Mouse (Mus musculus) heart, postnatal 4 days (tissue): ENCODE data around the gene Zfp72. TPM values are rescaled to one million over a fixed set of nuclear protein-coding genes. Genes with fewer than 3 reads are reported as not detected.

Experiments used
- DNase-seq: peaks from one replicate; pipeline ENCODE4 v3.0.0; 2021
- microRNA-seq, 2 experiments: library from miRNA; unstranded; fragments of <30 nt; microRNA quantifications; one replicate each; pipeline ENCODE4 v1.2.0; 2021 to 2022
- total RNA-seq, 2 experiments: library from RNA; stranded (reverse); gene quantifications; 2 replicates each; pipeline ENCODE4 v1.2.3; 2021

The Zfp72 gene
- 1 to 10 TPM; 2.0 to 2.5 TPM for total RNA-seq

DNA sequence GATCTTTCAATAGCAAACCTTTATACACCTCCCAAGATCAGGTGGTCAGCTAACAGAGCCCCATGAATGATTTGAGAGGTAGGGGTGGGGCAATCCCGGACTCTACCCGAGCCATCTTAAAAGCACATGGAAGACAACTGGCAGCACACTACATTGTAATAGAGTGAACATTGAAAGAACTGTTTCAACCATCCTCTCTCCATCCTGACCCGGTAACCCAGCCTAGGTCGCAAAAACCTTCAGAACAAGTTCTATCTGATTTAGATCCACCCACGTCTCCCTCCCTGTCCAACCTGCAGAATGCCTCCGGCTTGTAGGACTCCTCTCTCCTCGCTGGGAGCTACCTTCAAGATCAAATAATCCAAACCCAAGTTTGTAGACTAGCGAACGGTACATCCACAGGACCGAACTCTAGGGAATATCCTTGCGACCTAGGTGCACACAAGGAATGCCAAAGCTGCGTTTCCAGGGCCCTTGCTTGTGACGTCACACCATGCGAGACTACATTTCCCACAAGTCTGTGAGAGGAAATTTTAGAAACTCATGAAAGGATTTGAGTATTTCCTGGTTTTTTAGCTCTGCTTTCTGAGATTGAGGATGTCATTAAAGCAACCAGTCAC, at the start of gene Zfp72:
Gene Zfp72 (minus strand): TSS at position 466 of the 620 bp plus-strand sequence.
- peak; percentile 71 for DNase-seq

DNA sequence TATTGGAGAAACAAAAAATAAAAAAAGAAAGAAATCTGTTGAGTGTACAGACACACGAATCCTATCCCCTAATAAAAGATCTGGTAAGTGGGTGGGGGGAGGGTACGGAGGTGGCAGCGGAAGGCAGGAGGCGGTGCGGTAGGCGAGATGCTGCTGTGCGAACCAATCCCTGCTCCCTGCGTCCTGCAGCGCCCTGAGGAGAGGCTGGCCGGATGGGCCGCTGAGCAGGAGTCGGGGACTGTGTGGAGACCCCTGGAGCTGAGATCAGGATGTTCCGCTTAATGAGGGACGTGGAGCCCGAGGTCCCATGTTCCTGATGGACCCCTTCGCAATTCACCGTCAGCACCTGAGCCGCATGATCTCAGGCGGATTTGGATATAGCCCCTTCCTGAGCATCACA, 49.3 kb upstream of the Zfp72 start:
- DNase-seq = no peak

DNA sequence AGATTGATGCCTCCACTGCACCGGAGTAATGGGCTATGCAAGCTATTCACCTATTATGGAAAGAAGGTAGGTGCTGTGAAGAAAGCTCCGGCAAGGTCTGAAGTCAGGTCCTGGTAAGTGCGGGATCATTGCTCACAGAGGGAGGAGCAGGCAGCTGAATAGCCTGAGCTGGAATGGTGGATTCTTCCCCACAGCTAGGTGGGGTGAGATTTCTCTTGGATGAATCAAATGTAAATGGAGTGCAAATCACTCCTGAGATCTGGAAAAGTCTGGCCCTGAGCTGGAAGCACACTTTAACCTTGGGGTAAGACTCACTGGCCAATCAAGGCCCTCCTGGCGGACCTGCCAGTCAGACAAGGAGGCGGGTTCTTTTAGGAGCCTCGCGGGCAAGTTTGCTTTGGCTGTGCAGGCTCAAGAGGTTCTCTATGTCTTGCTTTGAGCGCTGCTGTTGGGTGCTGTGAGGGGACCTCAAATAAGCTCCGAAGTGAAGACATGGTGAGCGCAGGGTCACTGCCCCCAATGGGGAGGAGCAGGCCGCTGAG, 8.7 kb upstream of the Zfp72 start, which contains the start of gene Ftl1-ps1:
Gene Ftl1-ps1 (plus strand): TSS at position 397 of the 542 bp plus-strand sequence.
- no peak for DNase-seq

DNA sequence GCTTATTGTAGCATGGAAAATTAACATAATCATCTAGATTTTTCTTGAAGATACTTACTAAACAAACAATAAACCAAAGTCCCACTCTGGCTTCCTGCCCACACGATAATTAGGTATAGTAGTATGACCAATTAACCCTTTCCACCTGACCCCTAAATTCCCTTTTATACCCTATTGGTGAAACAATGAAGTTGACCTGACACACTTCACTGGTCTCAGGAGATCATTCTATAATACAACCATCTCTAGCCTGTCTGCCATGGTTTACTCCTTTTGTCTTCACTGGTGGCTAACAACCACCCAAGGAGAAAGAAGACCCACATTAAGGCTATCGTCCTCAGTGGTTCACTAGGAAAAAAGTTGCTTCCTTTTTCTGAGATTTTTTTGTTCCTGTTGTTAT, 520 bp upstream of the Zfp72 start:
- no peak for DNase-seq

DNA sequence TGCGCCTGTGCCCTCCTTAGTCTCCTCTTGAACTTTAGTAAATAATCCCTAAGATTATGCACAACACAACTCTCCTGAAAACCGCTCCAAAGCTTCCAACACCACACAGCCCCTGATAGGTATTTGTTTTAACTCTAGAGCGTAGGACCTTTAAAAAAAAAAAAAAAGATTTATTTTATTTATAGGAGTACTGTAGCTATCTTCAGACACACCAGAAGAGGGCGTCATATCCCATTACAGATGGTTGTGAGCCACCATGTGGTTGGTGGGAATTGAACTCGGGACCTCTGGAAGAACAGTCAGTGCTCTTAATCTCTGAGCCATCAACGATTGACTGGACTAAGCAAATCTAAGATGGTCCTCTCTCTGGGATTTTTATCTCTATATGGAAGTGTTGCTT, 906 bp downstream of the Zfp72 start:
- DNase-seq = no peak

DNA sequence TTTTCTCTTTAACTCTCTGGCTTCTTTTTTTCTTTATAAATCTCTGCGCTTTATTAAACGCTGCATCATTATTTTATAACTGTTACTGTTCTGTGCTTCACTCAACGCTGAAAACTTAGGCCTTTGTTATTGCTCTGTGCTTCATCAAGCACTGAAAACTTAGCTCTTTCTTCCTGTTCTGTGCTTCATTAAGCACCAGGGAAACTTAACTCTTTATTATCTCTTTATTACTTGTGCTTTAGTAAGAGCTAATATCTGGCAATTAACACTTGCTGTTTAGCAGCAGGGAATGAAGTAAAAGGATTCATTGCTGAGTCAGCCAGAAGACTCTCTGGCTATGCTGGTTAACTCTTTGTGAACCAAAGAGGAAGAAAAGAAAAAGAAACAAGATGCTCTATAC, 8.3 kb downstream of the Zfp72 start:
- no peak for DNase-seq

DNA sequence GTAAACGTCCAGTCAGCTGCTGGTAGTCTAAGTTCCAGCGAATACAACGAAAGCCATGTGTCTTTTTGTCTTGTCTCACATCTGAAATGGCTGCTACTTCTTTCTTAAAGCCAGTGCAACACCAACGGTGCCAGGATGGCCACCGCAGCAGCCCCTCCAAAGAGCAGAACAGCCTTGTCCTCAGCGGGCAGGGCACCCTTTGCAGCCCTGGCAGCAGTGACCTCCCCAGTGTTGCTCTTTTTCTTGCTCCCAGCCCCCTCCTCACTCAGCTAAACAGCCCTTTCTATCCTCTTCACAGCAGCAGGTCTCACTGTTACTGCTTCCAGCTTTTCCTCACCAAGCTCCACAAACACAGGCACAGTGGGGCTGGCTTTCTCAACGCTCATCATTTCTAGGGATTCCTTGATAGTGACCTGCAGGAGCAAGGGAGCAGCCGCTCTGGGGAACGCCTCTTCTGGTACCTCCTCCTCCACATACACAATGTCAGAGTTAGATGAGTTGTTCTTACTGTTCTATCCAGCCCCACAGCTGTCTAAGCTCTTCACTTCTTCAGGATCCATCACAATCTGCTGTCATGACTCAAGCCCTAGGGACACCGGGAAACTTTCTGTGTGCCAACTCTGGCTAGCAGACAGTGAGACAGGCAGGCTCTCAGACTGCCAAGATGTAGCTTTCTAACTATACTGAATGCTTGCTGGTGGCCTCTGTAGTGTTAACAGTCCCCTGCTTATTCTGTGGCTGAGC, 8.9 kb downstream of the Zfp72 start:
- DNase-seq = peak; percentile 21

DNA sequence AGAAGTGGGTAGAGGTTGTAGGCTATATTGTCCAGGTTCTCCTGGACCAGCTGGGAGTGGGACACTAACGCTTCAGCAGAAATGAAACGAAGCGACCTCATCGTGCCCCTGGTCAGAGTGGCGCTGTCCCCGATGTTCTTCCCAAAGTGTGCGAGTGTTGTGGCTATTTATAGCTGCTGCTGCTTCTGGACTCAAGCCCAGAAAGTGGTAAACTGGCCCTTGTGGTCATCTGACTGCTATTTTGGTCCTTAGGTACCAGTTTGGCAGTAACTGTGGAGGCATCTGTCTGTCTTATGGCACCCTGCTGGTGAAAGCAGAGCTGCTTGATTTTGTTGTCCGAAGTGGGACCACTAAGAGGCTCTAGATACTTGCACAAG, 26.8 kb downstream of the Zfp72 start, which contains the start of gene Lrrc14b:
Gene Lrrc14b (minus strand): TSS at position 147 of the 377 bp plus-strand sequence.
- DNase-seq = peak; percentile 76

DNA sequence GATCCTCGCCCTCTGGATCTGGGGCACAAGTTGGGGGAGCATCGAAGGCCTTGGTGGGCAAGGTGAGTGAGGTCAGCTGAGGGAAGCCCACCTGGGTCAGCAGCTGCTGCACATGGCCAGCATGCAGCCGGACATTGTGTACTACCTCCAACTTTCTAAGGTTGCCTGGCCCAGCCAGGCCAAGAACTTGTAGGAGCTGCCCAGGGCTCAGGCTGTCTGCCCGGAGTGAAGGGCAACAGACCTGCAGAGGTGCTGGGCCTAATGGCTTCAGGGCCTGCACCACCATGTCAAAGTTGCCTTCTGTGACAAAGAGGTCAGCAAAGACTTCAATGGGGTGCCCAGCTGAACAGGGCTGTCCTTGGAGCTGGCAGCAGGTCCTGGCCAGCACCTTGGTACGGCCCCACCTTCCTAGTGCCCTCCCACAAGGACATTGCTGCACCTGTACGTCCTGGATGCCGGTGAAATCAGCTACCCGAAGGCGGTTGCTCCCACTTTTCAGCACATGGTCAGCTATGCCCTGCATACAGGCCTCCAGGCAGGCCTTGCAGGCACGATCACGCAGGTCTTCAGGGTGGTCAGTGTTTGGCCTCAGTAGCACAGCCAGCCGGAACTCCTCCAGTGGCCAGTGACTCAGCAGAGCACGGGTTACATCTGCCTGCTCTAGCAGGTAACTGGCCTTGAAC, 27.3 kb downstream of the Zfp72 start:
- no peak for DNase-seq

DNA sequence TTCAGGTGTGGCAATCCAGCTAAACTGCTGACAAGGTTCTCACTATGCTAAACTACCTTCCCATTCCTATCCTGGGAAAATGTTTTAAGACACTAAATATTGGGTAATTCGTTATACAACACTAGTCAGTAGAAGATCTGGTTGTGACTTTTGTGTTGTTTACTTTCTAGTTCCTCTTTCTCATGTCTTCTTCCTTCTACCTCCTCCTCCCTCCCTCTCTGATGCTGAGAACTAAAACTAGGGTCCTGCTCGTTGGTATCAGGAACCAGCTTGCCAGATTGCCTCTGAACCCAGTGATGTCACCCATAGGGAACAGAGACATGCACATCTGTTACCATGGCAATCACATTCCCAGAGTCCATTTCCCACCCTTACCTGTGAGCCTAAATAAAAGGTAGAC, 28.4 kb downstream of the Zfp72 start:
- DNase-seq = no peak

DNA sequence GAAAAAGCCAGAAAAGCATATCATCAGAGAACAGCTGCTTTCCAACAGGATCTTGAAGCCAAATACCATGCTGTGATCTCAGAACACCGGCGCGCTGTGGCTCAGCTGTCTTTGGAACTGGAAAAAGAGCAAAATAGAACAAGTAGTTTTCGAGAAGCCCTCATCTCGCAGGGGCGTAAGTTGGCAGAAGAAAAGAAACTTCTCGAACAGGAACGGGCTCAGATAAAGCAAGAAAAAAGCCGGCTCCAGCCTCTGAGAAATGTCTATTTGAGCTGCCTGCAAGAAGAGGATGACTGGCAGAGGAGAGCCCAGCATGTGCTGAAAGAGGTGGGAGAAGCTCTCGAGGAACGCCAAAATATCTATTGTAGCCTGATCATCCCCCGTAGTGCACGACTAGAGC, 34.1 kb downstream of the Zfp72 start:
- no peak for DNase-seq

DNA sequence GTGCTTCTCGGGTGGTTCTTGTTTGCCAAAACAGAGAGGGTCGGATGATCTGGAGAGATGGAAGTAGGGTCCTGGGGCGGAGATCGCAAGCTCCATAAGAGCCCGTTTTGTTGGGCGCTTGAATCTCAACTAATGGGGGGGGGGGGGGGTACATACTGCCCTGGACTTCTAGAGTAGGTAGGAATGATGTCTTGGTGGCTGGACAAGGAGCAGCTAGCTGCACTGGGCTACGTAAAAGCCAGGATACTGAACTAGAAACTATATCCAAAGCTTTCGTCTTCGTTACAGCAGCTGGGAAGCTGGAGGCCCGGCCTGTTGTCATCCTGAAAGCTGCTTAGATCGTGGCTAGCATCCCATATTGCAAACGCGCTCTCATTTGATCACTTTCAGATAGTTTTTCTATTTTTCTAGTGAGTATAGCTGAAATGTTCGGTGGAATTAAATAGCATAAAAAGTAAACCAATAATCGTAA, 40.2 kb downstream of the Zfp72 start:
- peak; percentile 14 for DNase-seq

DNA sequence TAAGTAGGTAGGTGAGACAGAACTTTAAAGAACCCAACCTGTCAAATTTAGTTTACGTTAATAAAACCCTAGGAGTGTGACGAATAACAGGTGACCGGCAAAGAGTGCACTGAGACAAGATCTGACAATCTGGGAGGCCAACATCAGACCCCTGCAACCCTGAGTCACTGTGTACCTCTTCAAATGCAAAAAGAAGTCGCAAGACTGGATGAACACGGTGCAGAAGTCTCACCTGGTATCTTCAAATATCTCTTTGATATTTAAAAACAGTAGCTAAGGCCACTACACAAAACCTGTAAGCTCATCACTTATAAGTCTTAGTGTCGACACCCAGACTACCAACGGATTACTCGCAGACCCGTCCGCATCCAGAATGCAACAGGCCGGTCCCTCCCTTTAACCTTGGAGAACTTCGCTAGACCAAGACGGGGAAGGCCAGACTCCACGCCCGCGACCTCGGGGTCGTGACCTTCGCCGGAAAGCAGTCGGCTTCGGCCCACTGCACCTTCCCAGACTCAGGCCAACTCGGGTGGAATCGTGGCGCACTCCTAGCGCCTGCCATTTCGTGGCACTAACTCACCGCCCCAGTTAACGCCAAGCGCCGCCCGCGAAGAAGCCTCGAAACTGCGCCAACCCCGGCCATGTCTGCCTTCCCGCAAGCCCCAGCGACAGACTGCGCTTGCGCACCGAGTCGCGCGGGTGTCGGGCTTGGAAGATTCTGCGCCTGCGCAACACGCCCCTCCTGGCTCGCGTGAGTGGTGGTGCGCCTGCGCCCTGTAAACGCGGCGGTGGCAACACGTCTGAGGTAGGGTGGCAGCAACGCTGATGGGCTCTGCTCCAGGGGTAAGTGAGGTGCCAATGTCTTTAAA, 40.8 kb downstream of the Zfp72 start, which contains the start of the genes Sdha and Ccdc127:
Gene Sdha (minus strand): TSS at position 715 of the 869 bp plus-strand sequence.
Gene Ccdc127 (plus strand): TSS at position 744 of the 869 bp plus-strand sequence.
- peak; percentile 97 for DNase-seq

DNA sequence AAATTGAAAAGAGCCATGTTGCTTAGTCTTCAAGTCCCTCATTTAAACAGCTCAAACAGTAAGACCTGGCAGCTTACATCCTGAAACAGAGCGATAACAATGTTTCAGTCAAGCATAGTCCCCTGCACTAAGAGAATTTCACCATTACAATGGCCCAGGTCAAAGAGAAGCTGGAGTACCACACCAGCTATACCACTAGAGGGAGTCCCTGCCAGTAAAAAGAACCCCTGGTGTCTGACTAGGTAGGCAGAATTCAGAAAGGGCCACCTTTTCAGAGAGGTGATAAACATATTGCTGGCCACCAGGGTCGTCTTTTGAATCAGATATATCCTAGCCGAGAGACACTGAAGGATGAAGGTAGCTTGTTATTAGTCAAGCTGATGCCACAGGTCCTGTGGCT, 49.6 kb downstream of the Zfp72 start:
- DNase-seq = peak; percentile 62

DNA sequence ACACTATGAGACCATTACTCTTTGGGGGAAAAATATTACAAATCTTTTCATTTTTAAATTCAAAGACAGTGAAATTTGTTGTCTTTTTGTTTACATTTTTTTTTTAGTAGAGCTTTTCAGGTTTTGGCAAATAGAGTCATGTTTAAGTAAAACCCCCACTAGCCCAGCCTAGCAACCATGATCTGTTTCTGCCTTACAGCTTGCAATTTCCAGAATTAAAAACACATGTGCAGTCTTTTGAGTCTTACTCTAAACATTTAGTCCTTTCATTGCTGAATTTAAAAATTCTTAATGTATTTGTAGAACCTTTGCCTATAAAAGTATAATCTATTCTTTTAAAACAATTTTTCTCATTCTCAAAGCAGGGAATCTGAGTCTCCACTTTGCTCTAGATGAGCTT, 61.3 kb downstream of the Zfp72 start:
- no peak for DNase-seq

Small RNA genes within 50 kb of the gene (microRNA-seq; reads per million reads assigned to microRNA genes)
- gene Mir692-3 = 0 reads per million in 2 experiments

Other genes with a start within 250 kb of the Zfp72 start
- gene Exoc3, start 182.1 kb downstream of the Zfp72 start, total RNA-seq = 10 to 100 TPM; 55.6 to 57.1 TPM
- gene Ahrr, start 98.5 kb downstream of the Zfp72 start, total RNA-seq = 1 to 10 TPM; 1.6 to 1.8 TPM
- gene Pdcd6, start 73.3 kb downstream of the Zfp72 start, total RNA-seq = 10 to 100 TPM; 52.0 to 52.3 TPM
- 1,000 to 10,000 TPM in 1 of 2 experiments, 100 to 1,000 TPM in 1; 966 to 1,001 TPM for gene Sdha, start 40.6 kb downstream of the Zfp72 start, total RNA-seq
- gene Ccdc127, start 40.5 kb downstream of the Zfp72 start, total RNA-seq = 10 to 100 TPM; 42.1 to 42.3 TPM
- gene Lrrc14b, start 26.8 kb downstream of the Zfp72 start, total RNA-seq = 10 to 100 TPM; 19.9 to 22.5 TPM
- gene Ftl1-ps1, start 8.9 kb upstream of the Zfp72 start, total RNA-seq = 100 to 1,000 TPM; 317 to 366 TPM
- gene Zfp825, start 103.2 kb upstream of the Zfp72 start, total RNA-seq = 1 to 10 TPM; 5.7 to 6.7 TPM
- 10 to 100 TPM; 25.3 to 30.8 TPM for gene Erap1, start 248.7 kb upstream of the Zfp72 start, total RNA-seq